Mouse (Mus musculus) fibroblast of lung, adult 2 months (primary cell): ENCODE measurements around the gene C7.
A peak's percentile ranks its signal among the peaks of the same experiment; 100 is the strongest.
"Not testable (repeated sequence)": the region's sequence is repeated elsewhere in the genome, so short reads cannot be mapped to it uniquely, and the experiment has no call there.

ENCODE experiments used
- DNase-seq: peaks from one replicate; pipeline ENCODE4 v3.0.0-alpha.2; 2011; ENCODE audit warnings: low read depth

The C7 gene

GRCm38 (mm10) chr15:5063635-5064034 lies at the start of gene C7:
C7 (minus strand) TSS chr15:5063740.
- no peak for DNase-seq

- no peak for DNase-seq
Observed at GRCm38 (mm10) chr15:5112651-5113050, 49.1 kb upstream of the C7 start.

GRCm38 (mm10) chr15:5108655-5109040 lies 45.1 kb upstream of the C7 start:
- no peak for DNase-seq

- no peak for DNase-seq
Observed at GRCm38 (mm10) chr15:5107686-5108654, 44.4 kb upstream of the C7 start, which contains the start of gene Card6. Card6 (minus strand) TSS chr15:5108539.

- DNase-seq: no peak
Observed at GRCm38 (mm10) chr15:5106293-5106692, 42.8 kb upstream of the C7 start.

GRCm38 (mm10) chr15:5105891-5106290 lies 42.4 kb upstream of the C7 start:
- no peak for DNase-seq

- no peak for DNase-seq
Observed at GRCm38 (mm10) chr15:5102312-5102711, 38.8 kb upstream of the C7 start.

GRCm38 (mm10) chr15:5097376-5097775 lies 33.8 kb upstream of the C7 start:
- DNase-seq: no peak

GRCm38 (mm10) chr15:5095534-5096301 lies 32.2 kb upstream of the C7 start:
- DNase-seq: no peak

- DNase-seq: no peak
Observed at GRCm38 (mm10) chr15:5090131-5090530, 26.6 kb upstream of the C7 start.

GRCm38 (mm10) chr15:5088850-5089608 lies 25.5 kb upstream of the C7 start:
- DNase-seq: no peak

- DNase-seq: no peak
Observed at GRCm38 (mm10) chr15:5086162-5086561, 22.6 kb upstream of the C7 start.

GRCm38 (mm10) chr15:5081235-5081634 lies 17.7 kb upstream of the C7 start:
- no peak for DNase-seq

- peak; percentile 45 for DNase-seq
Observed at GRCm38 (mm10) chr15:5068801-5069518, 5.4 kb upstream of the C7 start.

GRCm38 (mm10) chr15:5045560-5046284 lies 17.8 kb downstream of the C7 start:
- DNase-seq: no peak

GRCm38 (mm10) chr15:5029256-5029655 lies 34.3 kb downstream of the C7 start:
- no peak for DNase-seq

- not testable (repeated sequence) for DNase-seq
Observed at GRCm38 (mm10) chr15:5023479-5024265, 39.9 kb downstream of the C7 start.

GRCm38 (mm10) chr15:5009644-5010107 lies 53.9 kb downstream of the C7 start:
- DNase-seq: no peak

- no peak for DNase-seq
Observed at GRCm38 (mm10) chr15:5003503-5004196, 59.9 kb downstream of the C7 start.
